ENCODE assay signal across 31 mouse cellular contexts in the genomic region with DNA sequence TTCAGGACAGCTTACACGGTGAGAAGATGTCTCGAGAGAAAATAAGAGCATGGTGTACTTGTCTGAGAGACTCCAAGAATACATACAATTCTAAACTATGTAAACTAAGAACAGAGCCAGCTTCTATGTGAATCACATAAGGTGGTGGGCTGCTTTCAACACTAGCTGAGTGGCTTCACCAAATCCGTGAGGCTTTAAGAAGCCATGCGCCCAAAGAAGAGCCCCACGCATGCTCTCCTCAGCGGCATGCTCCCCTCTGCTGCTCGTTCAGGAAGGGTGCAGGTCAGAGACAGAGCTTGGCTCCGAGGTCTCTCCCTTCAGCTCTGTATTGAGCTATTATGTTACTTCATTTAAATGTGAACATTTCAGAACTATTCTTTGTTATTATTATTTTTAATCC. TPM values are rescaled to one million over a fixed set of nuclear protein-coding genes. Genes with fewer than 3 reads are reported as not detected.
DNase-seq lines count a peak whose midpoint lies in the region; ATAC-seq and TF ChIP-seq lines count a peak whose summit lies in the region.
"Had no signal": no experiment of that assay in that cellular context is flagged by ENCODE, and none has a peak within 500 bp of the region (broad histone marks: within the 10 kb centered on the region; RNA-seq: fewer than 3 reads in every experiment).

No protein-coding gene starts in this region.

- no peak overlapping the region for H3K9ac ChIP-seq in forebrain, postnatal 0 days
- no peak overlapping the region for H3K9ac ChIP-seq in forebrain, embryonic 12.5 days
- H3K9ac ChIP-seq in intestine, postnatal 0 days (ENCODE audit: low read depth, low read length), result no peak overlapping the region
- no peak overlapping the region for H3K9ac ChIP-seq in intestine, embryonic 15.5 days
- H3K9ac ChIP-seq: embryonic facial prominence, embryonic 12.5 days; forebrain, embryonic 15.5 days; heart, embryonic 13.5 days; hindbrain, embryonic 15.5 days; limb, embryonic 13.5 days; neural tube, embryonic 15.5 days had no signal

- ATAC-seq in forebrain, postnatal 0 days, result 0 out of 2 replicates have a peak, but pooled peaks have one; percentile 12
- ATAC-seq in forebrain, embryonic 12.5 days (ENCODE audit: low FRiP score), result no peak
- no peak for ATAC-seq in intestine, postnatal 0 days
- no peak for ATAC-seq in intestine, embryonic 15.5 days
- ATAC-seq: forebrain, embryonic 15.5 days; inflammation-experienced regulatory T-cells, adult 6 months; Patski had no signal

- no peaks in the 10 kb centered on the region for H3K27me3 ChIP-seq in forebrain, postnatal 0 days (ENCODE audit: insufficient read depth, low read length)
- no peaks in the 10 kb centered on the region for H3K27me3 ChIP-seq in forebrain, embryonic 12.5 days
- H3K27me3 ChIP-seq in intestine, postnatal 0 days (replicated peaks; ENCODE audit: control insufficient read depth, insufficient read depth, low read length), result no peaks in the 10 kb centered on the region
- no peaks in the 10 kb centered on the region for H3K27me3 ChIP-seq in intestine, embryonic 15.5 days (replicated peaks)
- H3K27me3 ChIP-seq: embryonic facial prominence, embryonic 12.5 days; forebrain, embryonic 15.5 days; heart, embryonic 13.5 days; hindbrain, embryonic 15.5 days; limb, embryonic 13.5 days; neural tube, embryonic 15.5 days; Patski had no signal

- no peaks in the 10 kb centered on the region for H3K9me3 ChIP-seq in forebrain, postnatal 0 days (ENCODE audit: low read length)
- no peaks in the 10 kb centered on the region for H3K9me3 ChIP-seq in forebrain, embryonic 12.5 days
- no peaks in the 10 kb centered on the region for H3K9me3 ChIP-seq in intestine, postnatal 0 days (ENCODE audit: control insufficient read depth)
- H3K9me3 ChIP-seq in intestine, embryonic 15.5 days, result no peaks in the 10 kb centered on the region
- H3K9me3 ChIP-seq: embryonic facial prominence, embryonic 12.5 days; forebrain, embryonic 15.5 days; heart, embryonic 13.5 days; hindbrain, embryonic 10.5 days; hindbrain, embryonic 15.5 days; limb, embryonic 13.5 days; neural tube, embryonic 15.5 days had no signal

- DNase-seq in forebrain, postnatal 0 days, result no peak
- peak; percentile 46 for DNase-seq in right cerebral cortex, adult 18-20 months
- no peak for DNase-seq in right cerebral cortex, postnatal 4 days
- no peak for DNase-seq in neural tube, embryonic 10.5 days (ENCODE audit: extremely low spot score, low spot score)
- DNase-seq in ovary, postnatal 36 days (ENCODE audit: low spot score), result no peak
- DNase-seq: adrenal gland, postnatal 10 days; cerebellum, adult 11 months; cerebellum, adult 9-10 months; cerebellum, postnatal 36 days; embryo, embryonic 11 days; gastrocnemius, postnatal 25 days; heart, adult 11 months; heart, postnatal 14 days; kidney, adult 2 months; kidney, postnatal 36 days; lung, postnatal 10 days; midbrain, embryonic 14.5 days; thymus, postnatal 25 days had no signal

- no peaks in the 10 kb centered on the region for H3K36me3 ChIP-seq in forebrain, postnatal 0 days (ENCODE audit: insufficient read depth)
- H3K36me3 ChIP-seq in forebrain, embryonic 12.5 days (replicated peaks), result no peaks in the 10 kb centered on the region
- no peaks in the 10 kb centered on the region for H3K36me3 ChIP-seq in intestine, postnatal 0 days (ENCODE audit: control insufficient read depth, insufficient read depth)
- no peaks in the 10 kb centered on the region for H3K36me3 ChIP-seq in intestine, embryonic 15.5 days
- H3K36me3 ChIP-seq: embryonic facial prominence, embryonic 12.5 days; forebrain, embryonic 15.5 days; heart, embryonic 13.5 days; hindbrain, embryonic 10.5 days; hindbrain, embryonic 15.5 days; limb, embryonic 13.5 days; neural tube, embryonic 15.5 days had no signal

- H3K4me1 ChIP-seq in forebrain, postnatal 0 days (ENCODE audit: insufficient read depth), result no peaks in the 10 kb centered on the region
- H3K4me1 ChIP-seq in forebrain, embryonic 12.5 days, result no peaks in the 10 kb centered on the region
- no peaks in the 10 kb centered on the region for H3K4me1 ChIP-seq in intestine, postnatal 0 days (replicated peaks; ENCODE audit: control insufficient read depth, insufficient read depth, low read length)
- no peaks in the 10 kb centered on the region for H3K4me1 ChIP-seq in intestine, embryonic 15.5 days (replicated peaks)
- H3K4me1 ChIP-seq: forebrain, embryonic 15.5 days; heart, embryonic 13.5 days; hindbrain, embryonic 15.5 days; limb, embryonic 13.5 days; neural tube, embryonic 15.5 days had no signal

- H3K4me3 ChIP-seq in forebrain, postnatal 0 days (ENCODE audit: low read depth, low read length), result no peak overlapping the region
- no peak overlapping the region for H3K4me3 ChIP-seq in forebrain, embryonic 12.5 days (replicated peaks)
- no peak overlapping the region for H3K4me3 ChIP-seq in intestine, postnatal 0 days (ENCODE audit: low read depth, low read length)
- H3K4me3 ChIP-seq in intestine, embryonic 15.5 days (replicated peaks), result no peak overlapping the region
- H3K4me3 ChIP-seq: embryonic facial prominence, embryonic 12.5 days; forebrain, embryonic 15.5 days; heart, embryonic 13.5 days; hindbrain, embryonic 10.5 days; hindbrain, embryonic 15.5 days; limb, embryonic 13.5 days; neural tube, embryonic 15.5 days had no signal

- TF ChIP-seq CTCF in forebrain, postnatal 0 days (IDR thresholded peaks at IDR 0.05; ENCODE audit: low read depth), result no peak
- TF ChIP-seq CTCF in intestine, postnatal 0 days (IDR thresholded peaks at IDR 0.05; ENCODE audit: low read depth), result peak; percentile 36

- H3K27ac ChIP-seq in forebrain, postnatal 0 days (ENCODE audit: low read depth, low read length), result no peak overlapping the region
- no peak overlapping the region for H3K27ac ChIP-seq in forebrain, embryonic 12.5 days
- no peak overlapping the region for H3K27ac ChIP-seq in intestine, postnatal 0 days (ENCODE audit: low read depth, low read length)
- no peak overlapping the region for H3K27ac ChIP-seq in intestine, embryonic 15.5 days
- H3K27ac ChIP-seq: embryonic facial prominence, embryonic 12.5 days; forebrain, embryonic 15.5 days; heart, embryonic 13.5 days; hindbrain, embryonic 10.5 days; hindbrain, embryonic 15.5 days; limb, embryonic 13.5 days; neural tube, embryonic 15.5 days had no signal

- 75% methylated on average over 8 of the region's 8 CpGs for WGBS in forebrain, postnatal 0 days
- WGBS in forebrain, embryonic 12.5 days, result 74% methylated on average over 8 of the region's 8 CpGs
- whole genome bisulfite sequencing in intestine, postnatal 0 days, result 68% methylated on average over 8 of the region's 8 CpGs
- 72% methylated on average over 8 of the region's 8 CpGs for WGBS in intestine, embryonic 15.5 days

- H3K4me2 ChIP-seq in forebrain, postnatal 0 days (ENCODE audit: low read depth), result no peak overlapping the region
- no peak overlapping the region for H3K4me2 ChIP-seq in forebrain, embryonic 12.5 days
- H3K4me2 ChIP-seq in intestine, postnatal 0 days (replicated peaks; ENCODE audit: low read depth), result no peak overlapping the region
- no peak overlapping the region for H3K4me2 ChIP-seq in intestine, embryonic 15.5 days (replicated peaks)
- H3K4me2 ChIP-seq: embryonic facial prominence, embryonic 12.5 days; forebrain, embryonic 15.5 days; heart, embryonic 13.5 days; hindbrain, embryonic 15.5 days; limb, embryonic 13.5 days; liver, embryonic 11.5 days; neural tube, embryonic 15.5 days had no signal

RNA-seq across cellular contexts. Expression of gene Ipo5, which starts 18.7 kb away (rescaled TPM):
- 102 and 106 TPM in 2 replicates for total RNA-seq in forebrain, postnatal 0 days (2014; rRNA removed)
- 56.2 and 58.1 TPM in 2 replicates for polyA plus RNA-seq in forebrain, postnatal 0 days (2015; fragmentation: Nextera tagmentation; extraction: Ambion mirVana)
- 131 and 136 TPM in 2 replicates for polyA plus RNA-seq in forebrain, embryonic 12.5 days (2016; fragmentation: Nextera tagmentation; extraction: Ambion mirVana)
- 21.2 and 21.9 TPM in 2 replicates for polyA plus RNA-seq in intestine, postnatal 0 days (2015; fragmentation: Nextera tagmentation; extraction: Ambion mirVana)
- 78.9 and 86.1 TPM in 2 replicates for polyA plus RNA-seq in intestine, embryonic 15.5 days (2015; fragmentation: Nextera tagmentation; extraction: Ambion mirVana)
